Mouse (Mus musculus): ENCODE results near the gene Arid5b.
"Not testable (repeated sequence)": the region's sequence is repeated elsewhere in the genome, so short reads cannot be mapped to it uniquely, and the experiment has no call there.

Gene Arid5b

DNA sequence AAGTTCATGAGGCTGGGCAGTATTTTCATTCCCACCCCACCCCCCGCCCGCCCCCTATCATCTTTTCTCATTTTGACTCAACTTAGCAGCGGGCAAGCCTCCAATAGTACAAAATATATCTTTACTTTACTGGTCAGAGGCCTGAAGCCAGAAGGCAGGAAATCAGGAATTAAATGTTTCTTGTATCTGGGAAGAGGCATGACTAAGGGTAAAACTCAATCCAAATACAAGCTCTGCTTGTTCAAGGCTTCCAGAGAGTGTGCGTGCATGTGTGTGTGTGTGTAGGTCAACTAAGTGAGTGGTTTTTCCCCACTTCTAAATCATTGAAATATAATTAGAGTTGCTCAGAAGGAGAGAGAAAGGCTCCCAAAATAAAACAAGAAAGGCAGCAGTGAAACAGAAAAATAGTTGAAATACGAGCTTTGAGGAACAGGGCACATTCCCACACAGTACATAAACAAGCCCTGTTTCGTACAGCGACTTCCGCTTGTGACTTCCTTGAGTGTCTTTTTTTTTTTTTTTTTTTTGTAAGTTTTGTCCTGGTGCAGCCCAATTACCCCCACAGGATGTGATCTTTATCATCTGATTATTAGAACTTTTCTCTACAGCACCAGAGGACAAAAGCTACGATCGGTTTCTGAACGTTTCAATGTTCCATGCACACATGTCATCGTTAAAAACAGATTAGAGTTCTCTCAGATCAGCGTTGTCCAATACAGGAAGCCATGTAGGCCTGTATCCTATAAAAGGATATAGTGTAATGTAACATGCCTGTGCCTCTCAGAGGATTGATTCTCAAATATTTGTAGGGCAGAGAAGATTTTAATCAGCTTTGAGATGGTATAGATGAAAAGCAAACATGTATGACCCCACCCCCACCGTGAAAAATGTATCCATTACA is 173.4 kb downstream of the Arid5b start:
- no peak for DNase-seq

DNA sequence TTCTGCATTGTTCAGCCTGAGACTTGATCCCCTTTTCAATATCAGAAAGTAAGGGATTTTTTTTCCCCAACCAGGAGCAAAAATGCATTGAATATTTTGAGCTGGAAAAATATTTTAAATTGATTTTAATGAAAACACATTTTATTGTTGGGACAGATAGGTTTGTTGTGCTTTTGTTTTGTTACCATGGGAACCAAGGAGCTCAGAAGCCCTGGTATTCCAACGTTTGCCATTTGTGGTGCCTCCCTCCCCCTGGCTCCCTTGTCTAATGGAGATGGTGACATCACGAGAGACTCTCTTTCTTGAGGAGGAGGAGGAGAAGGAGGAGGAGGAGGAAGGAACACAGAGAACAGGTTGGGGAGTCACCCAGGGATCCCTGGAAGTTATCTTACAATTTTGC is 174.1 kb downstream of the Arid5b start:
- no peak for DNase-seq

DNA sequence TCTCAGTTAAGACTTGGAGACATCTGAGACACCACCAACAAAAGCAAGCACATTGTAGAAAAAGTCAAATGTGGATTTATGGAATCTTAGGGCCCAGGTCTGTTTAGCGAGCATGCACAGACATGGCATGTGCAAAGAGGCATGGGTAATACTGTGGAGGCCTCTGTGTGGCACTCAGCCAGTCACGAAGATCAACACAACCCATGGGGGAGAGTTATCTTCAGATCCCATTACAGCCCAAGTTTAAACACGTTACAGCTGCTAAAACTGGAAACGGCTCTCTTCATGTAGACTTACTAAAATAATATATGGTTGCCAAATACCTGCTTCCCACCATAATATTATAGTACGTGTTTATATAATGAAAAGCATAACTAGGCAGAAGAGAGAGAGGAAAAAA is 174.6 kb downstream of the Arid5b start:
- no peak for DNase-seq

DNA sequence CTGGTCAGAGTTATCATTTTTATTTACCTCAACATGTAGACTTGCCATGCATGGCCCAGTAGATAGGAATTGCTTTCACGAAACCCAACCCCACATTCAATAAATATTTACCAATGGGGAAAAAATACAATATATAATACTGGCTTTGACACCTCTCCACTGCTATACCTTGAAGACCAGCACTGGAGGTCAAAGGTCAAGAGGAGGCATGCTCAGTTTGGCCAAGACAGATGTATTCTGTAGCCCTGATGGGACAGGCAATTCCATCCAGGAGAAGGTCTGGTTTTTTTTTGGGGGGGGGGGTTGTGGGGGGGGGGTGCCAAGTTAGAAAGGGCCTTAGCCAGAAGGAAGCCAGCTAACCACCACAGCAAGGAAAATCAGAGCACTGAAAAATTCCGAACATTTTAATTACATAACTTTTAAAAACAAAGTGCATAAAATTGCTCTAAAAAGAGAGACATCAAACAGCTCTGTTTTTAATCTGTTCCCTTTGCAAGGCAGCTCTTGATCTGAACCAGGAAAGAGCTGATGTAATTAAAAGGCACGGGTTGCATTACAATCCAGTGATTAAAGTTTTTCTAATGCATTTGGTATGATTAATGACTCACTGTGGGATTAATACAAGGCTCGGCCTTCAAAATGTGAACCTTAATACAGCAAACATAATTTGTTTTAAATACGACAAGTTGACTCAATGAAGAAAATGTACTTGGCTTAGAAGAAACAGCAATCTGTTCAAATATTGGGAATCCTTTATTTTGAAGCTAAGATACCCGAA is 175.3 kb downstream of the Arid5b start:
- DNase-seq = no peak

DNA sequence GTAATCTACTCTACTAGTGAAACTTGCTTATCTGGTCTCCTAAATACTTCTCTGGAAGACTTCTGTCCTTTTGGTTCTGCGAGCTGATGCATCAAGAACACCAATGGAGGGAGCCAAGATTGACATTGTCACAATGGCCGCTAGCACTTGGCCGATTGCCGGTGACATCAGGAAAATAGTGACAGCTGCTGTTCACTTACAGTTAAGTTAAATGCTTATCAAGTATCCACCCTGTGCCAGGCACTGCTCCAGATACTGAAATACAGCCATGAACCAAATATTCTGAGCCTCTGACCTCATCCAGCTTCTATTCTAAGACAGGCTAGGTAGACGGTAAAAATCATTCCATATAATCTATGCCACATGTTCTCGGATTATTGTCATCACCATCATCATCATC is 176.0 kb downstream of the Arid5b start:
- DNase-seq = no peak

DNA sequence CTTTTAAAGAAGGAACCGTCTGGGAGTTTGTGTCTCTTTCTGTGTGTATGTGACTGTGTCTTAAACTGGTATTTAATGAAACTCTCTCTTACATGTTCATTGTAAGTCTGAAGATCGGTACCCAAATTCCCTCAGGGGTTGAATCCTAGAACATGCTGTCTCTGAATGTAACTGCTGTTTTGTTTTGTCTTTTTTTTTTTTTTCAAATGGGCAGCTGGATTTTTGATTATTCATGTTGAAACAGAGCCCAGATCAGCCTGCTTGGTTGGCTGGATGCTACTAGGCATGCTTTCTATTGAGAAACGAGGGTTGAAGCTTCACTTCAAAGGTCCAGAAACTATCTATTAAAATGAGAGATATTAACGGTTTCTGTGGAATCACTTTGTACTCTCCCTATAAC is 177.3 kb downstream of the Arid5b start:
- no peak for DNase-seq

DNA sequence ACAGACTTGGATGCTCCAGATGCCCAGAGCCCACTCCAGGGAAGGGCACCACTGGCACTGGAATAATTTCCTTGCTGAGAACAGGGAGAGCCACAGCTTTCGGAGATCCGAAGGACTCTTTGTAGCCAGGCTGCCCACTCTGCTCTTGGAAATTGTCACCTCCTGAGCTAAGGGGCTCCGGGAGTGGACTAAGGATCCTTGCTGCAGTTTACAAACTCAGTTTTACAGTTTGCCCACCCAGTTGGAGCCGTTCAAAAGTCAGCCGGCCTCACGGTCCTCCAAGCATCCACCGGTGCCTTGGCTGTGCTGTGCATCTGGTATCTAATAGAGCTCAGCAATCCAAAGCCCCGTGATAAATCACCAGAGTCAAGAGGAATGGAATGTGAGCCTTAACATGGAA is 178.0 kb downstream of the Arid5b start:
- no peak for DNase-seq

DNA sequence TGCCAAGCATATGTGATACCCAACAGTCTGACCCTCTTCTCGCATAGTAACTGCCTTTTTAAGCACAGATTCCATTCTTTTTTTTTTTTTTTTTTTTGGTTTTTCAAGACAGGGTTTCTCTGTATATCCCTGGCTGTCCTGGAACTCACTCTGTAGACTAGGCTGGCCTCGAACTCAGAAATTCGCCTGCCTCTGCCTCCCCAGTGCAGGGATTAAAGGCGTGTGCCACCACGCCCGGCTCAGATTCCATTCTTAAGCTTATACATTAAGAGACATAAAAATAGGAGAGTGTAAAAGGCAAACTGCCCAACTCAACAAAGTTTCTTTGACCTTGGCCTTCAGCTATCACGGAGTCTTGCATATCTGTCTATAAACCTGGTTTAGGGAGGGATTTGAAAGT is 178.7 kb downstream of the Arid5b start:
- DNase-seq = not testable (repeated sequence)

DNA sequence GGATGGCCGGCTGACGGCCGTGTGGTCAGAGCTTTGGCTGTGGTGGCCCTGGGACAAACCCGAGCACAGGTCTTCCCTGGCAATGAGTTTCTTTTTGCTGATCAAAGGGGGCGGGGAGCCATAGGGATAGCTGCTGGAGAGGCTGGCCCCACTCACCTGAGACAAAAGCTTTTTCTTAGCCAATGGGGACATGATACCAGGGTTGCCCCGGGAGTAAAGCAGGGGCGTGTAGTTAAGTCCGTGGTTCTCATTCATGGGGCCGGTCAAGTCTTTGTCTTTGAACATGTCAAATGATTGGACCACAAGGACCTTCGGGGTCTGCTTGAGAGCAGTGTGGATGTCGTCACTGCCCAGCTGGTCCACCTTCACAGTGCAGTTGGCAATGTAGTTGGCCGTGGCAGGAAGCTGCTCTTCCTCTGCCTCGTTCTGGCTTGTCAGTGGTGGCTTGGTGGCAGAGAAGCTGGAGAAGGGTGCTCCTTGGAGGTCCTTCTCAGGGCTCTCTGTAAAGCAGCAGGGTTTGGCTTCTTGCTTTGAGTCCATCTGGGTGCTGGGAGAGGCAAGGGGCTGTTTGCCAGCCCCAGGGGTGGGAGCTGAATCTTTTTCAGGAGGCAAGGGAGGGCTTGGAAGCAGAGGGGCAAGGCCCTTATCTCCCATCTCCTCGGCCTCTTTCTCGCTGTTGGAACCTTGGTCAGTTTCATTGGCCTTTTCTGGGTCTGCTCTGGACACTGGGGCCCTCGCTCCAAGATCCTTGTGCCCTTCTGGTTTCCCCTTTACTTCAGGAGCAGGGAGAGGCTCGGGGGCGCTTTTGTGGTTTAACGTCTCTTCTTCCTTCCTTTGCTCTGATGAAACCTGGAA is 180.5 kb downstream of the Arid5b start:
- no peak for DNase-seq

DNA sequence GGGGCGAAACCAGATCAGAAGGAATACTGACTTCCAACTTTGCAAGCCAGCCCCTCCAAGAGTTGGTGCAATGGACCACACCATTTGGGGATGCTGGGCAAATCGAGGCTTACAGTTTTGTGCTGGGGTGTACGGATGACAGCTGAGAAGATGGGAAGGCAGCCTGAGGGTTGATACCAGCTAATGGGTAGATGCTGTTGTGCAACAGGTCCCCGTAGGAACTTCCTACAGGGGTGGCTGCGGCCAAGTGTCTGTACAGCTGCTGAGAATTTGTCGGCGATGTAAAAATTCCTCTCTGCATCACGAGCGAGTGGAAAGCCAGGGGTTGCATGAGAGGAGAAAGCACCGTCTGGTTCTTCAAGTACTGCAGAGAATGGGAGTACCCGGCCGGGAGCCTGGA is 182.1 kb downstream of the Arid5b start:
- DNase-seq = no peak

DNA sequence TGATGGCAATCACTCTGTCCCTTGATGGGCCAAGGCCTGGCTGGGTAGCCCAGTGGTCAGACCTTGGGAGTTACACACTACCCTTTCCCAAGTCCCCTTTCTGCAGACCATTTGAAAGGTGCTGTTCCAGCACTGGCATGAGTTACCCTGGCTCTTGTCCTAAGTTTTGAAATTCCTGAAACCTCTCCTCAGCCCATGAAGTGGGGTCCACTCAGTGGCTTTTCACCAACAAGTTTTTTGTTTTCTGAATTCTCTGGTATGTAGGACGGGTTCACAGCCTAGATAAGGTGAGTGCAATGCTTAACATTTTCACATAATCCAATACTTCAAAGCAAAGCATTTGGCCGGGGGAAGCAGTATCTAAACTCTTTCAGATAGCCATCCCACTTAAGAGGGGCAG is 183.4 kb downstream of the Arid5b start:
- no peak for DNase-seq

DNA sequence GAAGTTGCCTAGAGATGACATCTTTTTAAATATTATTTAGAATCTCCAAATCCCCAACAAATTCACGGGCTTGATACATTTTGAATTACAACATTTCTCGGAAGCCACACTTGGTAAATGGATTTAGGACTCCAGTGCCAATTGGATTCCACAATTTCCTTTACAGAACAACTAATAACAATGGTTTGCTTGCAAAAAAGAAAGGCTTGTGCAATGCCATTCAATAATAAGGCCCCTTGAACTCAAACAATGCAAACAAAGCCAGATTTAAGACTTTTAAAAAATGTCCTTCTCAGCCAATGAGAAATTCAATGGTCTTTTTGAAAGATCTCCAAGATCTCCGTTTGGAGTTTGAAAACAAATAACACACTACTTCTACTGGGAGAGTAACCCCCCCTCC is 185.0 kb downstream of the Arid5b start:
- no peak for DNase-seq

DNA sequence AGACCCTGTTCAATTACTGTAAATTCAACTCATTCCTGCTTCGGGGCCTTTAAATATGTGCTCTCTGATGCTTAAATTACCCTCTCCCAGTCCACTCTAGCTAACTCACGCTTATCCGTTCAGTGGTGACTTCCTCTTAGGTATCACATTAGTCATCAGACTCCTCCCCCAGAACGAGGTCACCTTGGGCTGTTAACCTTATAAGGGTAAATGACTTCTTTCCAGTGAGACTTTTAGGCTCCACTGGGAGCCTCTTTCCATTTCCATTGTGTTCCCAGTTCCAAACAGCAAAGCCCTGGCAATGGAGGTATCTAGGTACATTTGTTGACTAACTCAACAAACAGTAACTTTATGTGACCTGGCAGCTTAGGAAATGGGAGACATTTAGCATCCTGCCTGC is 186.7 kb downstream of the Arid5b start:
- DNase-seq = no peak

DNA sequence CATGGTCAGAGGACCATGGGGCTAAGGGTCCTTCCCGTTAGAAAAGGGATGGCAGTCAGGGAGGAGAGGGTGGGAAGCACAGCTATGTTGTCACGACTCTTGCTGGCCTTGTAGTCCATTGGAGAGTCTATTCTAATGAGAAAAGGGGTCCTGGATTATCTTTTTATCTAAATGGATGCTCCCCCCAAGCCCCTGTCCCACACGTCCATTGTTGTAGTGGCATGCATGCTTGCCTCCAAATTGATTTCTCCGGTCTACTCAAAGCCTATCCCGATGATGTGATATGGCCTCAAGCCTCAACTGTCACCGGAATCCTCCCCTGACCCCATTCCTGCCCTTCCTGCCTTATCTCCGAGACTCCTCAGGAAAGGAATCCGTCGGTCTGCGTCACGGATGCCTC is 187.5 kb downstream of the Arid5b start:
- DNase-seq = no peak

DNA sequence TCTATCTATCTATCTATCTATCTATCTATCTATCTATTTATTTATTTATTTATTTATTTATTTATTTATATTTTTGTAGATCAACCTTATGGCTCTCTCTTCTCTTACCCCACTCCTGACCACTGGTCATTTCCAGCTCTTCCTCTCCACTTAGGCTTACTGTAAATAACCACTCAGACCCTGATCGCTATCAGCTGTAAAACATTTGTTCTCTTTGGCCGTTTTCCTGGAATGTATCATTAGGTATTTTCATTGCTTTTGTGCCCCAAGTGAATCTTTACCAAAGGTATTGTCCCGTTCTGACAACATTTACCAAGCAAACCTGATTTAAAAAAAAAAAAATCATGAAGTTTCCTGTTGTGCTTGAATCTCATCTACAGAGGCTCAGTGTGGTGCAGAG is 188.0 kb downstream of the Arid5b start:
- no peak for DNase-seq

DNA sequence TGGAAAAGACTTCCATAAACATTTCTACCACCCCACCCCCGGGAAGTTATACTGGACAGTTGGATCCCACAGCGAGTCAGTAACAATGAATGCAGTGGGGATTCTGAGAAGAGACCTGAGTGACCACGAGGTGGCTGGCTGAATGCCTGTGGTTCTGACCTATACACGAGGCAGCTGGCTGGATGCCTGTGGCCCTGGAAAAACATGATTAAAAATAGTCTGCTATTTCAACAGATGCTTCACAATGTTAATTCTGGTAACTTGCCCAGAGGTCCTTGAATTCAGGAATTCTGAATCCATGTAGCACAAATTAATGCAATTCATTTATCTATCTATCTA is 188.4 kb downstream of the Arid5b start:
- no peak for DNase-seq

DNA sequence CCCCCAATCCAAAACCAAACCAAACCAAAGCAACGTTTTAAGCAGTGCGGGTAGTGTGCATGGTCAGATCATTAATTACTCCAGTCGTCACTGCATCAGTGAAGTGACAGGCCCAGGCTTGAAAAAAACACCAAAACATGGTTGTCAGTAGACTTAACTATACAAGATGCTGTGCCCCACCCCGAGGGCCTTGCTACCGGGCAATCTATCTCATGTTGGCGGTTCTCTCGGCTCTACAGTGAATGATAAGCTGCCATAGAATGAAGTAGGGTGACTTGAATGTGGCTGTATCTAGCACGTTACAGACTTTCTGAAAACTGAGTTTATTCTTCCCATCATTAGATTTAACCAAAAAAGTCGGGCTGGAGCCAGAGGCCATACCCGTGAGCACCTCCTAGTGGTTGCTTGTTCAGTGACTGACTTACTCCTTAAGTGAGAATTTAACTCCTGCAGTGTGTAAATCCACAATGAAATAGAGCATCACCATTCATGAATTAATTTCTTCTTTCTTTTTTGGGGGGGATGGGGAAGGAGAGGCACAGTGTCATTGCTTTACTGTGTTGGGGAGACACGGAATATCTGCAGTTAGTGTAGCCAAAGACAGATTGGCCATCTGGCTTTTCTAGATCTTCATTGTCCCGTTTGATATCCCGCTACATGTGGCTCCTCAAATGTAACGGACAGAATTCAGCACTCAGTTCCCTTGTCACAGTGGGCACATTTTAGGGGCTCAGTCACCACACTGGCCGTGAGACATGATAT is 188.9 kb downstream of the Arid5b start:
- DNase-seq = no peak

DNA sequence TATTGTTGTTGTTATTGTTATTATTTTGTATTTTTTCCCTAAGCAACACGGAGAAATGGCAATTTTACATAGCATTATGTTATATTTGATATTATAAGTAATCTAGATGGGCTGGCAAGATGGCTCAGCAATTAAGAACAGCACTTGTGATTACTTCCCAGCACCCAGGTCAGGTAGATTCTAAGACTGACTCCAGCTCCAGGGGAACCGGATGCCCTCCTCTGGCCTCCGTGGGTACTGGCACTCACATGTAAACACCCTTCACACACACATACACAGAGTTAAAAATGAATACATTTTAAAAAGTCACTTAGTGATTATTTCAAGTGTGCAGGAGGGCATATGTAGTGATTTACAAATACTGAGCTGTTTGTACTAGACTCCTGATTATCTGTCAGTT is 190.8 kb downstream of the Arid5b start:
- DNase-seq = no peak

DNA sequence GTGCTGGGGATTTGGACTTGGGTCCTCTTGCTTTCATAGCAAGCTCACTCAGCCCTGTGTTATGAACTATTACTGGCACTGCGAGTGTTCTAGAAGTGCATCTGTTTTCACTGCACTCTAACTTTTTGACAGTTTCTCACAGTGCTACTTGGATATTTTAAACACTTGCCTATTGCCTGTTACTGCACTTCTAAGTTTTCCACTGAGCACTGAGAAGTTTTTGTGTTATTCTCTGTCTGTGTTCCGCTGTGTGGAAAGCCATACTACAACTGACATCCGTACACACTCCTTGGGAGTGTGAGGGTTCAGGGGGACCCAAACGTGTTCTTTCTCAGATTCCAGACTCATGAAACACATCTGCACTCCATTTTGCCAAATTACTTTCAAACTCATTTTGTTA is 191.6 kb downstream of the Arid5b start:
- DNase-seq = no peak

DNA sequence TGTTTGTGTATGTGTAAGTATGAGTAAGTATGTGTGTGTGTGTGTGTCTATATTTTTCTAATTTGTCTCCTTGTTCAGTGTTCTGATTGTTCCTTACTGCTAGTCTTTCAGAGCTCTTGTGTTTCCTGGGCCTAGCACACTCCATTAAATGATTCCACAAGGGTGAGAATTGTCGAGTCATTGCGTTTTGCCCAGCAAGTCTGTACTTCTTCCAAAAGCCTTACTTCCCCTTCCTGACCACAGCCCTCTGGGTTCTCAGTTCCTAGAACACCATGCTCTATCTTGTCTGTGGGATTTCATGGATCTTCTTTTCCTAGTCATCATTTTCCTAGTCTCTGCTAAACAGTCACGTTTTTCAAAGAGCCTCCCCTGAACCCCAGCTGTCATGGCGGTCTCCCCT is 193.0 kb downstream of the Arid5b start:
- no peak for DNase-seq

DNA sequence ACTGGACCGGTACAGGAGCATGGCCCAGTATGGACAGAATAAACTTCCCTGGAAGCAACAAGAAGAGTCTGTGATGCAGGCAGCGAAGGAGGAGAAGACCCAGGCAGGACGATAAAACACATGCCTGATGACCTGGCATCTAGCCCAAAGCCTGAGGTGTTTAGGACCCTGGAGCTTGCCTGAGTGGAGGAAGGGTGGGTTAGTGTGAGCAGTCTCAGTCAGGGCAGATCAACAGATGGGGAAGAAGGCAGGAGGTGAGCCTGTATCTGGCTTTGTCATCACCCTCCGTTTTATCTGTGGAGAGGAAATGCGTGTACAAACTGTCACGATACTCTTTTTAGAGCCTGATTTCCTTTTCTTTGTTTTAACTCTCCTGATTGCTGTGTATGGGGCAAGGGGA is 196.8 kb downstream of the Arid5b start:
- DNase-seq = no peak

DNA sequence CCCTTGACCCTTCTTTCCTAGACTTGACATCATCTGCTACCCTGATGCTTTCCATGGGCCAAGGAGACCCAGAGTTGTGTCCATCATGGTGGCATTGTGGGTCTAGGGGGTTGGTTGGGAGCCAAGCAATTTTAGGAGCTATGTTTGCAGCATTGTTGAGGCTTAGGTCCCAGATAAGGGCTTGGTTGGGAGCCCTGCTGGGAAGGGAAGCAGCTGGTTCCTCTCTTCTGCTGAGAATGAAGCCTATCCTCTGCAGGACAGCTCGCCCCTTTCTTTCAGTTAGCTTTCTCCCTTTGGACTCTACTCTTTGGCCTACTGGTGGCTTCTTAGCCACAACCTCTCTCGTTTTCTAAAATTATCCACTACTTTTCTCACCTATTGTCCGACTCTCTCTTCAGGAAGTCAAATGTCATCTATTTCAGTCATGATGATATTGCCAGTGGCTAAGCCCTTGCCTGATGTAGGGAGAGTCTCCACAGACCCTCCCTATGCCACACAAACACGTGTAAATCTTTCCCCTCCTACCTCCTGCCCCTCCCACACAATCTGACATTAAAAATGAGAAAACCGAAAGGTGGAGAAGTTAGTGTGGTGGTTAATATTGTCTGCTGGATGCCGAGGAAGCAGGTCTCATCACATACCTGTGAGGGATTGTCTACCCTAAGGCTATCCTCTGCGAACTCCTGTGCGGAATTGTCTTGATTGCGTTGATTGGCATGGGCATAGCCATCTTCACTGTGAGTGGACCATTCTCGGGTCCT is 198.4 kb downstream of the Arid5b start:
- no peak for DNase-seq
